Mouse (Mus musculus): Measurements from ENCODE around the gene Clrn2. TPM values are rescaled to one million over a fixed set of nuclear protein-coding genes. Genes with fewer than 3 reads are reported as not detected.

Gene Clrn2
- polyA plus RNA-seq, 1 experiment, result not detected

GRCm38 (mm10) chr5:45438301-45438700, 15.2 kb upstream of the Clrn2 start:
- WGBS, result 76% methylated on average over 8 of the region's 8 CpGs
- no peak overlapping the region for H3K4me3 ChIP-seq (ENCODE audit: insufficient read depth, low read depth, low read length)
- TF ChIP-seq CTCF (conservative IDR thresholded peaks at IDR 0.05; ENCODE audit: insufficient read depth, insufficient read length, low read depth, low read length), result no peak
- no peak for TF ChIP-seq POLR2A (IDR thresholded peaks at IDR 0.05; ENCODE audit: low read depth, low read length)
- H3K27me3 ChIP-seq (replicated peaks; ENCODE audit: control insufficient read depth, insufficient read depth, low read length), result no peaks in the 10 kb centered on the region
- DNase-seq, result no peak
- H3K27ac ChIP-seq (ENCODE audit: insufficient read depth, low read depth, low read length), result no peak overlapping the region
- H3K4me1 ChIP-seq (ENCODE audit: control insufficient read depth, insufficient read depth, low read length), result peaks cover 15% of the 10 kb centered on the region
- peaks cover 8% of the 10 kb centered on the region for H3K36me3 ChIP-seq (ENCODE audit: control insufficient read depth, insufficient read depth, low read length)

GRCm38 (mm10) chr5:45441124-45441523, 12.4 kb upstream of the Clrn2 start:
- peaks cover 8% of the 10 kb centered on the region for H3K36me3 ChIP-seq (ENCODE audit: control insufficient read depth, insufficient read depth, low read length)
- WGBS, result 67% methylated on average over 3 of the region's 3 CpGs
- H3K27me3 ChIP-seq (replicated peaks; ENCODE audit: control insufficient read depth, insufficient read depth, low read length), result no peaks in the 10 kb centered on the region
- H3K27ac ChIP-seq (ENCODE audit: insufficient read depth, low read depth, low read length), result peak overlapping the region; percentile 71
- TF ChIP-seq CTCF (conservative IDR thresholded peaks at IDR 0.05; ENCODE audit: insufficient read depth, insufficient read length, low read depth, low read length), result no peak
- no peak for TF ChIP-seq POLR2A (IDR thresholded peaks at IDR 0.05; ENCODE audit: low read depth, low read length)
- H3K4me3 ChIP-seq (ENCODE audit: insufficient read depth, low read depth, low read length), result no peak overlapping the region
- peaks cover 17% of the 10 kb centered on the region for H3K4me1 ChIP-seq (ENCODE audit: control insufficient read depth, insufficient read depth, low read length)
- no peak for DNase-seq

- Histone ChIP-seq H3K27me3 (replicated peaks; ENCODE audit: control insufficient read depth, insufficient read depth, low read length) (no peaks in the 10 kb centered on the region), H3K27ac (ENCODE audit: insufficient read depth, low read depth, low read length) (peak overlapping the region; percentile 71), H3K4me3 (ENCODE audit: insufficient read depth, low read depth, low read length) (no peak overlapping the region), H3K4me1 (ENCODE audit: control insufficient read depth, insufficient read depth, low read length) (peaks cover 14% of the 10 kb centered on the region), H3K36me3 (ENCODE audit: control insufficient read depth, insufficient read depth, low read length) (peaks cover 8% of the 10 kb centered on the region)
- no peak for TF ChIP-seq POLR2A (IDR thresholded peaks at IDR 0.05; ENCODE audit: low read depth, low read length)
- TF ChIP-seq CTCF (conservative IDR thresholded peaks at IDR 0.05; ENCODE audit: insufficient read depth, insufficient read length, low read depth, low read length), result no peak
- peak; percentile 50 for DNase-seq
- WGBS, result 44% methylated on average over 3 of the region's 3 CpGs
Observed at GRCm38 (mm10) chr5:45441745-45442144, 11.8 kb upstream of the Clrn2 start.

- TF ChIP-seq POLR2A (IDR thresholded peaks at IDR 0.05; ENCODE audit: low read depth, low read length) (no peak), CTCF (conservative IDR thresholded peaks at IDR 0.05; ENCODE audit: insufficient read depth, insufficient read length, low read depth, low read length) (no peak)
- Histone ChIP-seq H3K27ac (ENCODE audit: insufficient read depth, low read depth, low read length) (peak overlapping the region; percentile 89), H3K36me3 (ENCODE audit: control insufficient read depth, insufficient read depth, low read length) (peaks cover 4% of the 10 kb centered on the region; the same call in 1 of the 2 replicates), H3K4me3 (ENCODE audit: insufficient read depth, low read depth, low read length) (no peak overlapping the region), H3K27me3 (replicated peaks; ENCODE audit: control insufficient read depth, insufficient read depth, low read length) (no peaks in the 10 kb centered on the region), H3K4me1 (ENCODE audit: control insufficient read depth, insufficient read depth, low read length) (peaks cover 10% of the 10 kb centered on the region; the same call in 1 of the 2 replicates)
- 57% methylated on average over 8 of the region's 8 CpGs for WGBS
- DNase-seq, result peak; percentile 89
Observed at GRCm38 (mm10) chr5:45444130-45444832, 9.3 kb upstream of the Clrn2 start.

GRCm38 (mm10) chr5:45448676-45449075, 4.9 kb upstream of the Clrn2 start:
- Histone ChIP-seq H3K36me3 (ENCODE audit: control insufficient read depth, insufficient read depth, low read length) (no peaks in the 10 kb centered on the region), H3K4me3 (ENCODE audit: insufficient read depth, low read depth, low read length) (peak overlapping the region; percentile 73), H3K27me3 (replicated peaks; ENCODE audit: control insufficient read depth, insufficient read depth, low read length) (no peaks in the 10 kb centered on the region), H3K27ac (ENCODE audit: insufficient read depth, low read depth, low read length) (no peak overlapping the region), H3K4me1 (ENCODE audit: control insufficient read depth, insufficient read depth, low read length) (peaks cover 7% of the 10 kb centered on the region; the same call in 1 of the 2 replicates)
- WGBS, result 30% methylated on average over 5 of the region's 5 CpGs
- DNase-seq, result peak; percentile 40
- TF ChIP-seq CTCF (conservative IDR thresholded peaks at IDR 0.05; ENCODE audit: insufficient read depth, insufficient read length, low read depth, low read length), result no peak
- TF ChIP-seq POLR2A (IDR thresholded peaks at IDR 0.05; ENCODE audit: low read depth, low read length), result no peak

GRCm38 (mm10) chr5:45449206-45449605, 4.3 kb upstream of the Clrn2 start:
- DNase-seq, result no peak

More at GRCm38 (mm10) chr5:45449206-45449605, 4.3 kb upstream of the Clrn2 start:
- peak overlapping the region; percentile 68 for H3K27ac ChIP-seq (ENCODE audit: insufficient read depth, low read depth, low read length)
- H3K36me3 ChIP-seq (ENCODE audit: control insufficient read depth, insufficient read depth, low read length), result no peaks in the 10 kb centered on the region
- H3K4me1 ChIP-seq (ENCODE audit: control insufficient read depth, insufficient read depth, low read length), result peaks cover 6% of the 10 kb centered on the region; the same call in 1 of the 2 replicates
- no peaks in the 10 kb centered on the region for H3K27me3 ChIP-seq (replicated peaks; ENCODE audit: control insufficient read depth, insufficient read depth, low read length)
- H3K4me3 ChIP-seq (ENCODE audit: insufficient read depth, low read depth, low read length), result peak overlapping the region; percentile 73
- TF ChIP-seq POLR2A (IDR thresholded peaks at IDR 0.05; ENCODE audit: low read depth, low read length), result no peak
- no peak for TF ChIP-seq CTCF (conservative IDR thresholded peaks at IDR 0.05; ENCODE audit: insufficient read depth, insufficient read length, low read depth, low read length)
- under 1% methylated on average over 8 of the region's 8 CpGs for WGBS
